Mouse (Mus musculus): ENCODE measurements around the gene H2-Q10.
"Not testable (repeated sequence)": the region's sequence is repeated elsewhere in the genome, so short reads cannot be mapped to it uniquely, and the experiment has no call there.

- TF ChIP-seq TAL1, GATA1 (IDR thresholded peaks at IDR 0.05; ENCODE audit: low read length): not testable (repeated sequence)
Measured at GRCm38 (mm10) chr17:35423131-35423810, 46.6 kb upstream of the H2-Q10 start.
